ENCODE assay signal across 21 mouse cellular contexts in genomic region chr6:125729471-125729870, GRCm38 (mm10). TPM values are rescaled to one million over a fixed set of nuclear protein-coding genes. Genes with fewer than 3 reads are reported as not detected.
"Had no signal": no experiment of that assay in that cellular context is flagged by ENCODE, and none has a peak within 500 bp of the region (broad histone marks: within the 10 kb centered on the region; RNA-seq: fewer than 3 reads in every experiment).

No protein-coding gene starts in this region.

- DNase-seq: liver, postnatal 0 days; lung, adult 2 months; lung, postnatal 14 days; lung, postnatal 36 days; midbrain, embryonic 14.5 days; retina, postnatal 1 day; right cerebral cortex, adult 18-20 months; right cerebral cortex, postnatal 25 days; right cerebral cortex, postnatal 4 days; spleen, adult 18-20 months; thymus, adult 18-20 months; thymus, postnatal 25 days; thymus, postnatal 4 days had no signal

- H3K27ac ChIP-seq: lung, embryonic 15.5 days; macrophage; midbrain, embryonic 12.5 days; neural tube, embryonic 13.5 days; neural tube, embryonic 15.5 days had no signal

- H3K4me1 ChIP-seq: lung, embryonic 15.5 days; megakaryocyte, embryonic 14.5 days; midbrain, embryonic 12.5 days; neural tube, embryonic 13.5 days; neural tube, embryonic 15.5 days had no signal

- H3K36me3 ChIP-seq: lung, embryonic 15.5 days; midbrain, embryonic 12.5 days; neural tube, embryonic 13.5 days; neural tube, embryonic 15.5 days had no signal

- H3K9me3 ChIP-seq: lung, embryonic 15.5 days; midbrain, embryonic 12.5 days; neural tube, embryonic 13.5 days; neural tube, embryonic 15.5 days had no signal

- H3K27me3 ChIP-seq: lung, embryonic 15.5 days; midbrain, embryonic 12.5 days; neural tube, embryonic 13.5 days; neural tube, embryonic 15.5 days had no signal

- H3K4me3 ChIP-seq: lung, embryonic 15.5 days; megakaryocyte, embryonic 14.5 days; midbrain, embryonic 12.5 days; myocyte; neural tube, embryonic 13.5 days; neural tube, embryonic 15.5 days had no signal

RNA-seq across cellular contexts. Expression of gene Ano2, which starts 39.3 kb away (rescaled TPM):
- total RNA-seq: megakaryocyte progenitor cell, adult 5-6 weeks had no signal
- polyA plus RNA-seq: liver, postnatal 0 days; macrophage; myocyte had no signal
